Mouse (Mus musculus) ES-E14 (cell line): ENCODE results near the gene 4933425L06Rik.

Experiments used
- MAFK ChIP-seq: IDR thresholded peaks from 2 replicates; pipeline ENCODE4 v1.6.1; 2014; ENCODE audit warnings: mild to moderate bottlenecking, low read depth, low read length, inconsistent platforms; ENCODE audit not compliant: insufficient read depth
- ZC3H11A ChIP-seq: IDR thresholded peaks from 2 replicates; pipeline ENCODE4 v1.6.1; 2012; ENCODE audit warnings: low read depth, mild to moderate bottlenecking, inconsistent platforms, low read length, borderline replicate concordance
- ZNF384 ChIP-seq: IDR thresholded peaks from 2 replicates; pipeline ENCODE4 v1.6.1; 2012; ENCODE audit warnings: low read depth, low read length, inconsistent platforms

DNA sequence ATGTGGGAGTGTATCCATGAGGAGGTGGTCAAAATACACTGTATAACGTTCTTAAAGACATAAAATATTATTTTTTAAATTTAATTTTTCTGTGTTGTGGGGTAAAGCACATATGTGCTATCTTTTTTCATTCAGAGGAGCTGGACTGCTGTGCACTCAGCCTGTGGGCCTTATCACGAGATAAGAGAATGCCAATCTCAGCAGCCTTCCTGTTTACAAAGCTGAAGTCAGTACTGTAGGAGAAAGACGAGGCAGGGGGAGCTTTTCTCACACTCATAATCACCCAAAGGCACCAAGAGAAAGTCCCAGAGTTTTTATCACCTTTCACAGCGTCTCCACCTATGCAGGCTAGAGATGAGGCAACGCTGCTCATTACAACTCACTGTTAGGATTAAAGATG is 52.5 kb downstream of the 4933425L06Rik start:
- TF ChIP-seq ZC3H11A: no peak
- no peak for TF ChIP-seq MAFK
- TF ChIP-seq ZNF384: no peak
